Mouse (Mus musculus) brown adipose tissue, adult 24 weeks (tissue): ENCODE data around the gene Fabp1. TPM values are rescaled to one million over a fixed set of nuclear protein-coding genes. Genes with fewer than 3 reads are reported as not detected.

ENCODE experiments used
- H3K27ac ChIP-seq: fragments of 200-500 bp; replicated peaks from 2 replicates; pipeline ENCODE4 v1.5.1; 2012; ENCODE audit warnings: low read depth, mild to moderate bottlenecking, low read length
- H3K4me1 ChIP-seq: fragments of 200-500 bp; 2 replicates; pipeline ENCODE4 v1.6.1; 2012; ENCODE audit warnings: low read length, mixed read lengths; ENCODE audit not compliant: control insufficient read depth, insufficient read depth, insufficient read length
- H3K4me3 ChIP-seq: fragments of 200-500 bp; 2 replicates; pipeline ENCODE4 v1.5.1; 2012; ENCODE audit warnings: low read depth, mild to moderate bottlenecking, low read length, moderate library complexity; ENCODE audit not compliant: insufficient read depth
- polyA plus RNA-seq: library from polyadenylated mRNA; stranded (reverse); fragments of >200 nt; gene quantifications from 2 replicates; pipeline ENCODE4 v1.2.4, GENCODE M21; 2012; ENCODE audit not compliant: missing spikeins, insufficient read depth, insufficient read length

The Fabp1 gene
- polyA plus RNA-seq, 1 experiment, result 12.9 TPM

- no peak overlapping the region for H3K27ac ChIP-seq
Observed at GRCm38 (mm10) chr6:71193151-71193740, 6.4 kb upstream of the Fabp1 start.

GRCm38 (mm10) chr6:71196107-71196506, 3.5 kb upstream of the Fabp1 start:
- H3K4me3 ChIP-seq, result no peak overlapping the region
- H3K27ac ChIP-seq, result no peak overlapping the region
- no peaks in the 10 kb centered on the region for H3K4me1 ChIP-seq

More at GRCm38 (mm10) chr6:71193151-71193740, 6.4 kb upstream of the Fabp1 start:
- no peak overlapping the region for H3K4me3 ChIP-seq
- no peaks in the 10 kb centered on the region for H3K4me1 ChIP-seq

- Histone ChIP-seq H3K27ac (no peak overlapping the region), H3K4me1 (no peaks in the 10 kb centered on the region), H3K4me3 (no peak overlapping the region)
Observed at GRCm38 (mm10) chr6:71197636-71198535, 1.7 kb upstream of the Fabp1 start.

- H3K4me1 ChIP-seq, result no peaks in the 10 kb centered on the region
- H3K27ac ChIP-seq, result no peak overlapping the region
- no peak overlapping the region for H3K4me3 ChIP-seq
Observed at GRCm38 (mm10) chr6:71201925-71202324, 2.3 kb downstream of the Fabp1 start.

GRCm38 (mm10) chr6:71203674-71204073, 4.0 kb downstream of the Fabp1 start:
- no peak overlapping the region for H3K4me3 ChIP-seq
- no peaks in the 10 kb centered on the region for H3K4me1 ChIP-seq
- H3K27ac ChIP-seq, result no peak overlapping the region

- Histone ChIP-seq H3K4me3 (no peak overlapping the region), H3K27ac (no peak overlapping the region), H3K4me1 (no peaks in the 10 kb centered on the region; the same call in 1 of the 2 replicates)
Observed at GRCm38 (mm10) chr6:71204166-71204565, 4.5 kb downstream of the Fabp1 start.

GRCm38 (mm10) chr6:71208691-71209090, 9.1 kb downstream of the Fabp1 start:
- no peaks in the 10 kb centered on the region; the same call in 1 of the 2 replicates for H3K4me1 ChIP-seq
- no peak overlapping the region for H3K4me3 ChIP-seq
- H3K27ac ChIP-seq, result no peak overlapping the region

GRCm38 (mm10) chr6:71211917-71212316, 12.3 kb downstream of the Fabp1 start:
- H3K4me3 ChIP-seq, result no peak overlapping the region
- H3K27ac ChIP-seq, result no peak overlapping the region
- H3K4me1 ChIP-seq, result no peaks in the 10 kb centered on the region; the same call in 1 of the 2 replicates

GRCm38 (mm10) chr6:71212471-71212870, 12.8 kb downstream of the Fabp1 start:
- Histone ChIP-seq H3K4me3 (no peak overlapping the region), H3K4me1 (no peaks in the 10 kb centered on the region; the same call in 1 of the 2 replicates), H3K27ac (no peak overlapping the region)

- no peaks in the 10 kb centered on the region for H3K4me1 ChIP-seq
- H3K4me3 ChIP-seq, result no peak overlapping the region
- no peak overlapping the region for H3K27ac ChIP-seq
Observed at GRCm38 (mm10) chr6:71221501-71221900, 21.9 kb downstream of the Fabp1 start.

- Histone ChIP-seq H3K27ac (no peak overlapping the region), H3K4me3 (no peak overlapping the region), H3K4me1 (no peaks in the 10 kb centered on the region)
Observed at GRCm38 (mm10) chr6:71224184-71224943, 24.7 kb downstream of the Fabp1 start.

GRCm38 (mm10) chr6:71226544-71226943, 26.9 kb downstream of the Fabp1 start:
- no peaks in the 10 kb centered on the region for H3K4me1 ChIP-seq
- H3K27ac ChIP-seq, result no peak overlapping the region
- no peak overlapping the region for H3K4me3 ChIP-seq

- Histone ChIP-seq H3K27ac (no peak overlapping the region), H3K4me3 (no peak overlapping the region), H3K4me1 (no peaks in the 10 kb centered on the region)
Observed at GRCm38 (mm10) chr6:71227157-71227770, 27.6 kb downstream of the Fabp1 start.

GRCm38 (mm10) chr6:71235121-71235520, 35.5 kb downstream of the Fabp1 start:
- H3K27ac ChIP-seq, result no peak overlapping the region
- H3K4me3 ChIP-seq, result no peak overlapping the region
- H3K4me1 ChIP-seq, result peaks cover 8% of the 10 kb centered on the region

- Histone ChIP-seq H3K4me3 (no peak overlapping the region), H3K27ac (no peak overlapping the region), H3K4me1 (peaks cover 8% of the 10 kb centered on the region)
Observed at GRCm38 (mm10) chr6:71235944-71236343, 36.3 kb downstream of the Fabp1 start.
